Mouse (Mus musculus) G1E (cell line): Measurements from ENCODE around the gene Rasgef1a.

ENCODE experiments used
- CTCF ChIP-seq: IDR thresholded peaks from 2 replicates; pipeline ENCODE4 v1.5.1; 2012; ENCODE audit warnings: low read depth, low read length, inconsistent platforms, mixed read lengths
- POLR2AphosphoS5 ChIP-seq: IDR thresholded peaks from 2 replicates; pipeline ENCODE4 v1.6.1; 2012; ENCODE audit warnings: low read depth, low read length, inconsistent platforms; ENCODE audit not compliant: insufficient replicate concordance

DNA sequence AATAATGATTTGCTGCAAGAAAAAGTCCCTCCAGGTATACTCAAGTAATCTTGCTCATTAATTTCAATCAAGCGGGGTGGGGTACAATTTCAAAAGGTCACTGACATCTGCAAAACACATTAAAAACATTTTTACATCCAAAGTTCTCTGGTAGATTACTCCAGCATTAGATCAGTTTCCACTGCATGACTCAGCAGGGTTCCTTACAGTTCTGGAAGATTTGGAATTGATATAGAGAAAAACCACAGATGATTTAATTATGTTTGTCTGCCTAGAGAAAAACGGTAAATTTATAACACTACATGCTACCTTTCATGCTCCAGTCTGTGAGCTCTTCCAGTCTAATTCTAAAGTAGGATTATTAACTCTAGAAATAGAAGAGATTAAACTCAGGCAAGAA lies 118.8 kb downstream of the Rasgef1a start:
- TF ChIP-seq POLR2AphosphoS5 (no peak), CTCF (no peak)
